Mouse (Mus musculus): ENCODE results near the gene Zfyve28. TPM values are rescaled to one million over a fixed set of nuclear protein-coding genes. Genes with fewer than 3 reads are reported as not detected.

Zfyve28 gene
- polyA plus RNA-seq, 1 experiment from 2014 or later, result 1.6 TPM

DNA sequence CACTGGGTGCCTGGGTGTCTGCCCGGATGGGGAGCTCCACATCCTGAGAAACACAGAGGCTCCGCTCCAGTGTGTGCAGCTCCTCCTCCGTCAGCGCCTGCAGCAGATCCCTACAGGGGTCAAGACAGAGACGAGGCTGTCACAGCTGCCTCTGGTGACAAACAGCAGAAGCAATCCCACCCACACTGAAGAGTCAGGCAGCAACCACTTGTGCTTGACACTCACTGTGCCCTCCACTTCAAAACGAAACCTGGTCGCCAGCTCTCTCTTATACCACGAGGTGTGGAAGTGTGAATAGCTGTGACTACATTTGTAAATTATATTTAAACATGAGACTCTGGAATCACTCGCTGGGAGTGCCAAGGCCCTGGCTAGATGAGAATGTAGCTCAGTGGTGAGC is 70.5 kb downstream of the Zfyve28 start:
- ChIA-PET POLR2A (interaction anchor here (1.1 kb wide), 1 partner anchor 10 kb away, joined by 3 read pairs; no protein-coding TSS in a partner anchor), CTCF (interaction anchor here (1.4 kb wide), 1 partner anchor 18 kb away, joined by 6 read pairs; no protein-coding TSS in a partner anchor)
- DNase-seq (ENCODE audit: low read depth, low spot score) (no peak), ATAC-seq (no peak)
- no peak for TF ChIP-seq CTCF (IDR thresholded peaks at IDR 0.05)
- no peaks in the 10 kb centered on the region for H3K27me3 ChIP-seq
- in situ Hi-C loops (cut with MboI; ENCODE audit: low pct_unique_long_range_greater_than_20kb), result no loop called here

DNA sequence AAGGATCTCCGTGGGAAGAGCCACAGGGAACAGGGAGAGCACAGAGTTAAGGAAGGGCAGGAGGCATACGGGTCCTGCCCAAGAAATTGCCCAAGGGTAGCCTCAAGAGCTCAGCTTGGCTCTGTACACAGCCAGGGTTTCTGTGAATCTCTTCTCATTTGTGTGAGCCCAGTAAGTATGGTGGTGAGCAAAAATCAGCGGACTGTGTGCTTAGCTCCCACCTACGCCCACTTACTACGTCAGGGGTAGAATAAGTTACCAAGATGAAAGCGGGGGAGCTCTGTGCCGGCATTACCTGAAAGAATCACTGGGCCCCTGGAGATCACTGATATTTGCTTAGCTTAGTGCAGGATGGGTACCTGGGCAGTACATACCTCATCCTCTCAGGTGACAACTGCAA is 72.2 kb downstream of the Zfyve28 start:
- POLR2A ChIA-PET, result no interaction called here
- ATAC-seq (no peak), DNase-seq (ENCODE audit: low read depth, low spot score) (no peak)
- H3K27me3 ChIP-seq, result no peaks in the 10 kb centered on the region
- TF ChIP-seq CTCF (IDR thresholded peaks at IDR 0.05), result no peak
- in situ Hi-C loops (cut with MboI; ENCODE audit: low pct_unique_long_range_greater_than_20kb), result no loop called here
- CTCF ChIA-PET, result no interaction called here

DNA sequence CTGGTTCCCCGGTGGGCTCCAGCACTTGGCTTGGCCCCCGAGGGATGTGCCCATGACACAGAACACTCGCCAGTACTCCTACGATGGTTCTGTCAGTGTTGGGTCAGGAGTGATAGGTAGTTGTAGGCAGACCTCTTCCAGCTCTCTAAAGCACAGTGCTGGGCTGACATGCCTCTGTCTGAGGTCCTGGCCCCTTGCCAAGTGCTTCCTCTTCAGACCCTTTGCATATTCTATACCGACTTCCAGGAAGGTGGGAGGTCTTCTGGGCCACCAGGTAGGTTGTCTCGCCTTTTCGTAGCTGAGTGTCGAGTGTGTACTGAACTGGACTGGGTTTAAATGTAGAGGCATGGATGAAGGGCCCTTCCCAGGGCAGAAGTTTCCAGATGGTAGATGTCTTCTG is 74.6 kb downstream of the Zfyve28 start:
- ChIA-PET POLR2A (no interaction called here), CTCF (interaction anchor here (1.0 to 1.2 kb wide), 2 partner anchors 11 to 74 kb away, joined by 3 read pairs; no protein-coding TSS in a partner anchor)
- in situ Hi-C loops (cut with MboI; ENCODE audit: low pct_unique_long_range_greater_than_20kb), result loop anchor here (5.0 kb wide), 1 partner anchor 1031 kb away; no protein-coding TSS in a partner anchor
- ATAC-seq (no peak), DNase-seq (ENCODE audit: low read depth, low spot score) (no peak)
- no peak for TF ChIP-seq CTCF (IDR thresholded peaks at IDR 0.05)
- no peaks in the 10 kb centered on the region for H3K27me3 ChIP-seq

GRCm38 (mm10) chr5:34210279-34210678 is 78.0 kb downstream of the Zfyve28 start:
- ChIA-PET POLR2A (interaction anchor here (0.7 to 1.0 kb wide), 2 partner anchors 15 to 20 kb away, joined by 3 to 5 read pairs; no protein-coding TSS in a partner anchor), CTCF (interaction anchor here (0.6 to 2.3 kb wide), 13 partner anchors 9 to 110 kb away, joined by 3 to 12 read pairs (median 5); no protein-coding TSS in a partner anchor)
- DNase-seq (ENCODE audit: low read depth, low spot score) (peak; percentile 28), ATAC-seq (peak; percentile 55)
- TF ChIP-seq CTCF (IDR thresholded peaks at IDR 0.05), result no peak
- H3K27me3 ChIP-seq, result no peaks in the 10 kb centered on the region
- in situ Hi-C loops (cut with MboI; ENCODE audit: low pct_unique_long_range_greater_than_20kb), result loop anchor here (5.0 kb wide), 1 partner anchor 1028 kb away; no protein-coding TSS in a partner anchor

DNA sequence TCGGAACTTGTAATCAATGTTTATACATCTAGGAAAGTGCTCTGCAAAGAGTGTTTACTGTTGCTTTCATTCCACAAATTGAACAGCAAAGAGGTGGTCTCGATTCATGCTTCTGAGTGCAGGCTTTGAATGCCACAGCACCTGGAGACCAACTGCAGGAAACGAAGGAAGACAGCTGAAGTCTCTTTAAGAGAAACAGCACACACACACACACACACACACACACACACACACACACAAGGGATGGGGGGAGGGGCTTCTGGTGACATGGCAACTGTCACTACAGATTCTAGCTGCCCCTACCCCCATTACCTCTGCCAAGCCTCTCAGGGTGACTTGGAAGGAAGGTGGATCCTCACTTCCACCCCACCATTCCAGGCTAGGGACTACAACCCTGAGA is 80.7 kb downstream of the Zfyve28 start:
- POLR2A ChIA-PET, result interaction anchor here (1.2 kb wide), 1 partner anchor 17 kb away, joined by 3 read pairs; no protein-coding TSS in a partner anchor
- ATAC-seq, result no peak
- TF ChIP-seq CTCF (IDR thresholded peaks at IDR 0.05), result no peak
- CTCF ChIA-PET, result interaction anchor here (2.5 kb wide), 1 partner anchor 48 kb away, joined by 8 read pairs; no protein-coding TSS in a partner anchor
- DNase-seq (ENCODE audit: low read depth, low spot score), result no peak
- H3K27me3 ChIP-seq, result no peaks in the 10 kb centered on the region
- in situ Hi-C loops (cut with MboI; ENCODE audit: low pct_unique_long_range_greater_than_20kb), result loop anchor here (5.0 kb wide), 1 partner anchor 45 kb away; no protein-coding TSS in a partner anchor

GRCm38 (mm10) chr5:34205788-34206187 is 82.5 kb downstream of the Zfyve28 start:
- ATAC-seq, result peak; percentile 42
- in situ Hi-C loops (cut with MboI; ENCODE audit: low pct_unique_long_range_greater_than_20kb), result loop anchor here (5.0 kb wide), 1 partner anchor 47 kb away; no protein-coding TSS in a partner anchor
- ChIA-PET POLR2A (interaction anchor here (1.0 to 1.2 kb wide), 2 partner anchors 14 to 165 kb away, joined by 3 to 4 read pairs; no protein-coding TSS in a partner anchor), CTCF (interaction anchor here (1.4 to 1.5 kb wide), 2 partner anchors 36 to 51 kb away, joined by 3 to 4 read pairs; no protein-coding TSS in a partner anchor)
- no peaks in the 10 kb centered on the region for H3K27me3 ChIP-seq
- TF ChIP-seq CTCF (IDR thresholded peaks at IDR 0.05), result no peak
- DNase-seq (ENCODE audit: low read depth, low spot score), result peak; percentile 33

GRCm38 (mm10) chr5:34204911-34205310 is 83.3 kb downstream of the Zfyve28 start:
- DNase-seq (ENCODE audit: low read depth, low spot score) (no peak), ATAC-seq (no peak)
- CTCF ChIA-PET, result interaction anchor here (1.4 to 1.5 kb wide), 2 partner anchors 37 to 52 kb away, joined by 3 to 4 read pairs; no protein-coding TSS in a partner anchor
- TF ChIP-seq CTCF (IDR thresholded peaks at IDR 0.05), result no peak
- POLR2A ChIA-PET, result interaction anchor here (1.0 kb wide), 1 partner anchor 14 kb away, joined by 3 read pairs; no protein-coding TSS in a partner anchor
- in situ Hi-C loops (cut with MboI; ENCODE audit: low pct_unique_long_range_greater_than_20kb), result loop anchor here (5.0 kb wide), 1 partner anchor 47 kb away; no protein-coding TSS in a partner anchor
- H3K27me3 ChIP-seq, result no peaks in the 10 kb centered on the region

DNA sequence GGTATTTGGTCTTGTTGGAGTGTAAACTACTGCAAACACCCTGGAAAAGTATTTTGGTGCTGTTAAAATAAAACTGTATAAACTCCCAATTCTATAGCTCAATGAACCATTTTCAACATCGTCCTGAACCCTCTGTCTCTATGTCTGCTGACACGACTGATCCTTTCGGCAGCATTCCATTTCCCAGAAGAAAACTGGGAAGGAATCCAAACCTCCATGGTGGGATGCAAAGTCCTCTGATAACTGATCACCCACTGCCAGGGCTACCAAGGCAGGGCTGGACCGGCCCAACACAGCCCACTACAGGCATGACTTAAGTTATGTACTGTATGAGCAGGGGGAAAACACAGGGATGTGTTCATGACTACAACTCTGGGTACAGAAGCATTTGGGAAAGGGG is 86.2 kb downstream of the Zfyve28 start:
- DNase-seq (ENCODE audit: low read depth, low spot score) (no peak), ATAC-seq (no peak)
- in situ Hi-C loops (cut with MboI; ENCODE audit: low pct_unique_long_range_greater_than_20kb), result no loop called here
- ChIA-PET CTCF (interaction anchor here (0.9 to 1.5 kb wide), 6 partner anchors 8 to 68 kb away, joined by 3 to 7 read pairs (median 4); partner anchors contain the start of gene Mxd4), POLR2A (interaction anchor here (1.1 to 1.3 kb wide), 2 partner anchors 15 to 33 kb away, joined by 3 to 4 read pairs; partner anchors contain the start of genes Haus3 and Poln)
- TF ChIP-seq CTCF (IDR thresholded peaks at IDR 0.05), result no peak
- no peaks in the 10 kb centered on the region for H3K27me3 ChIP-seq

DNA sequence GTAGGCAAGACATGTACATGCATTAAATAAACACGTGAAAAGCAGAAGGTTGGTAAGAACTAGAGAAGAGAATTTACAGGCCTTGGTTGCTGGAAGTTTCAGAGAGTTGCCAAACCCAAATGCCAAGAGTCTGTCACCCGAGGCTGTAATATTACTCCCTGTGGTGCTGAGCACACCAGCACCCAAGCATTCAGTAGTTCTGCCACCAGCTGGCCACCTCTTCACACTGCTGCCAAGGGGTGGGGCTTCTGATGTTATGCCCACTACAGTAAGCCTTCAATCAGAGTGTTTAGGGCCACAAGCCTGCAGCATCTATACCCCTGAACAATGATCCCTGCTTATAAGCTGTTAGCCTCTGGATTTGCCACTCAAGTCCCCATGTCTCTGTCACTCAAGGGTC is 86.9 kb downstream of the Zfyve28 start:
- in situ Hi-C loops (cut with MboI; ENCODE audit: low pct_unique_long_range_greater_than_20kb), result no loop called here
- CTCF ChIA-PET, result interaction anchor here (0.9 to 1.5 kb wide), 6 partner anchors 9 to 69 kb away, joined by 3 to 7 read pairs (median 4); partner anchors contain the start of gene Mxd4
- no peak for TF ChIP-seq CTCF (IDR thresholded peaks at IDR 0.05)
- ATAC-seq (peak; percentile 65), DNase-seq (ENCODE audit: low read depth, low spot score) (peak; percentile 35)
- H3K27me3 ChIP-seq, result no peaks in the 10 kb centered on the region
- POLR2A ChIA-PET, result interaction anchor here (0.6 to 1.3 kb wide), 3 partner anchors 15 to 102 kb away, joined by 3 to 4 read pairs (median 4); no protein-coding TSS in a partner anchor

GRCm38 (mm10) chr5:34198615-34199014 is 89.6 kb downstream of the Zfyve28 start:
- ChIA-PET POLR2A (interaction anchor here (0.8 kb wide), 1 partner anchor 12 kb away, joined by 3 read pairs; no protein-coding TSS in a partner anchor), CTCF (interaction anchor here (1.3 to 1.5 kb wide), 3 partner anchors 10 to 37 kb away, joined by 4 to 5 read pairs (median 4); no protein-coding TSS in a partner anchor)
- ATAC-seq (no peak), DNase-seq (ENCODE audit: low read depth, low spot score) (no peak)
- TF ChIP-seq CTCF (IDR thresholded peaks at IDR 0.05), result no peak
- no peaks in the 10 kb centered on the region for H3K27me3 ChIP-seq
- in situ Hi-C loops (cut with MboI; ENCODE audit: low pct_unique_long_range_greater_than_20kb), result no loop called here
